Mouse (Mus musculus) layer of hippocampus, adult 8-10 months (tissue): ENCODE results near the gene Fbxw11. TPM values are rescaled to one million over a fixed set of nuclear protein-coding genes. Genes with fewer than 3 reads are reported as not detected.
"Not testable (repeated sequence)": the region's sequence is repeated elsewhere in the genome, so short reads cannot be mapped to it uniquely, and the experiment has no call there.

Source experiments
- DNase-seq, 2 experiments: peaks; one replicate each; pipeline ENCODE4 v3.0.0; 2022; ENCODE audit warnings: low spot score in 2 of 2
- total RNA-seq, 4 experiments: library from RNA; stranded (reverse); gene quantifications; 2 replicates each; pipeline ENCODE4 v1.2.4; 2022

Gene Fbxw11
- total RNA-seq, 4 experiments from 2014 or later = 132 to 150 (median 135) TPM

GRCm38 (mm10) chr11:32666983-32667382 is 24.5 kb downstream of the Fbxw11 start:
- DNase-seq = no peak

GRCm38 (mm10) chr11:32671480-32671879 is 29.0 kb downstream of the Fbxw11 start:
- DNase-seq = no peak

- DNase-seq = no peak
These were observed 34.3 kb downstream of the Fbxw11 start for GRCm38 (mm10) chr11:32676777-32677176.

- no peak for DNase-seq
These were observed 35.3 kb downstream of the Fbxw11 start for GRCm38 (mm10) chr11:32677811-32678210.

GRCm38 (mm10) chr11:32679091-32679490 is 36.6 kb downstream of the Fbxw11 start:
- not testable (repeated sequence) for DNase-seq

GRCm38 (mm10) chr11:32680014-32680413 is 37.5 kb downstream of the Fbxw11 start:
- DNase-seq = no peak

- DNase-seq = no peak
These were observed 38.8 kb downstream of the Fbxw11 start for GRCm38 (mm10) chr11:32681192-32681795.

- DNase-seq = no peak
These were observed 40.0 kb downstream of the Fbxw11 start for GRCm38 (mm10) chr11:32682335-32683102.

- no peak for DNase-seq
These were observed 42.2 kb downstream of the Fbxw11 start for GRCm38 (mm10) chr11:32684690-32685254.

- no peak for DNase-seq
These were observed 45.8 kb downstream of the Fbxw11 start for GRCm38 (mm10) chr11:32688245-32688855.

- no peak for DNase-seq
These were observed 47.0 kb downstream of the Fbxw11 start for GRCm38 (mm10) chr11:32689510-32689909.

GRCm38 (mm10) chr11:32692834-32693233 is 50.3 kb downstream of the Fbxw11 start:
- DNase-seq = no peak

- DNase-seq = no peak
These were observed 51.1 kb downstream of the Fbxw11 start for GRCm38 (mm10) chr11:32693431-32694141.

- not testable (repeated sequence) for DNase-seq
These were observed 51.9 kb downstream of the Fbxw11 start for GRCm38 (mm10) chr11:32694322-32695003.

- DNase-seq = no peak
These were observed 54.0 kb downstream of the Fbxw11 start for GRCm38 (mm10) chr11:32696446-32697090.

GRCm38 (mm10) chr11:32697695-32698094 is 55.2 kb downstream of the Fbxw11 start:
- DNase-seq = no peak

- DNase-seq = no peak
These were observed 57.5 kb downstream of the Fbxw11 start for GRCm38 (mm10) chr11:32699913-32700493.

- no peak for DNase-seq
These were observed 59.0 kb downstream of the Fbxw11 start for GRCm38 (mm10) chr11:32701566-32701965.

GRCm38 (mm10) chr11:32704241-32704890 is 61.8 kb downstream of the Fbxw11 start:
- DNase-seq = no peak
